Mouse (Mus musculus) left cerebral cortex, postnatal 36 days (tissue): ENCODE measurements at regions not wholly inside any gene's neighbourhood (a gene's known extent, or its start where the extent isn't known, plus 50 kb on each side); places are given as distances from the start of the nearest gene placed in this dataset.

ENCODE experiments used
- DNase-seq, 2 experiments: peaks; one replicate each; pipeline ENCODE4 v3.0.0; 2021 to 2022; ENCODE audit warnings: low spot score in 2 of 2, mixed read lengths in 1 of 2
- intact Hi-C: fragments of 180-260 bp; cut with DNase I; formaldehyde crosslinking; loops from one replicate; pipeline ENCODE4 v1.15.1; 2025

DNA sequence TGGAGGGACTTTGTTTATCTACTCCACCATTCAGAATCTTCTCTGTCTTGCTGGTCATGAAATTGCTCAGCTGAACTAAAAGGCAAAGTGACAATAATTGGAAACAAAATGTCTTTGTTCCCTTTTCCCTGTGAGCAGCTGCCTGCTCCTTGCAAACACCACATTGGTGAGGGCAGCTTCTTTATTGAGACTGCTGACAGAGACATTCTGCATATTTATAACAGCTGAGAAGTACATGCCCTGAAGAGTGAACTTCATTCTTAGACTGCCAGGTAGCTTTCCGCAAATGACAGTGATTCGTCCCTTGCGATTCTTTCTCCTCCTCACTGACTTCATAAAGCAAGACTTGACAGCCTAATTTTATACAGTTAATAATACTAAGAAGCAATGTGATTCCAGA, 237.0 kb downstream of the Cps1 start:
- no peak for DNase-seq

DNA sequence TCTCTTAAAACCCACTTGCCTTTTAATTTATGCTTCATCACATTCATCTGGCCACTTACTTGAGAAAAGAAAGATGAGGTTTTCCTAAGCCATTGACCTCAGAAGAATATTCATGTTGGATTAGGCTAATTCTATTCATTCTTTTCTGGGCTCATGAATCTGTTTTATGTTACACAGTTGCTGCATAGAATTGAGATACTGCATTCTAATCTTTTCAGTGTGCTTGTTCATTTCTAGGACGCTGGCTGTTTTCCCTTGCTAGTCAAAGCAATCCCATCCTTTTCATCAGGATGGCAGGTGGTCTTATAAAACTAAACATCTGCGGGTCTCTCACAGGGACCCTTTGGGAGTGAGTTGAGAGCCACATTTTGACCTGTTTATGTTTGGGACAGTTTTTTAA, 243.2 kb downstream of the Cps1 start:
- intact Hi-C loops: no loop called here
- DNase-seq: no peak

More for the DNA sequence above, 237.0 kb downstream of the Cps1 start:
- intact Hi-C loops: no loop called here

DNA sequence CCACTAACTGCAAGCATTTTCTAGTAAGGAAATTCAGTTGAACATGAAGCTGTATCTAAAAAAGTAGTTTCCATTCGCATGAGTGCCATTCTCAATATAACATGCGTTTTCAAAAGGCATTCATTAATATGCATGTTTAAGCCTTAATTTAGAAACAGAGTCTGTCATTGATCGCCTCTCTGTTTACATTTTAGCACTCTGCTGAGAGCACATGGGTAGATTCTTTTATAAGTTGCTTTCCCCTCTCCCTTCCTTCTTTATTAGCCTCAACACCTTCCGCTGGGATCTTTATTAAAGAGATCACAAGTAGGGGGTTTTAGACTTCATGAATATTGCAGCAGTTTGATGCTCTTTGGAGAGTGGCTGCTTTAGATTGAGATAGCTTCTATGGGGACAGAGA, 243.7 kb downstream of the Cps1 start:
- intact Hi-C loops: no loop called here
- no peak for DNase-seq

DNA sequence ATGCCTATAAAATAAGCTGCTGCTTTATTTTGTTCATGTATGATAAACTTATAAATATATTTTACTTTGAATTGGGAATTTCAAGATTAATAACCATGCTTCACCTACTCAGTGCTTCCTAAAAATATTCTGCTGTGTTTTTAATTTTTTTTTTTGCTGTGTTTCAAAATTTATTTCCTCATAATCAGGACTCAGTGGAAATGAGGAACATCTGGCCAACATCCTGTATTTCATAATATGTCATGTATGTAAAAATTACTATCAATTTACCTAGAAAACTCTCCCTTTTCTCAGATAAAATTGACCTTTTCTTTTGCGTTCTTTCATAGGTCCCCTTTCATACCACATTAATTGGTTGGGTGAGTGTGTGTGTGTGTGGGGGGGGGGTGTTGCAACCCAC, 259.5 kb downstream of the Cps1 start:
- intact Hi-C loops: no loop called here
- no peak for DNase-seq

DNA sequence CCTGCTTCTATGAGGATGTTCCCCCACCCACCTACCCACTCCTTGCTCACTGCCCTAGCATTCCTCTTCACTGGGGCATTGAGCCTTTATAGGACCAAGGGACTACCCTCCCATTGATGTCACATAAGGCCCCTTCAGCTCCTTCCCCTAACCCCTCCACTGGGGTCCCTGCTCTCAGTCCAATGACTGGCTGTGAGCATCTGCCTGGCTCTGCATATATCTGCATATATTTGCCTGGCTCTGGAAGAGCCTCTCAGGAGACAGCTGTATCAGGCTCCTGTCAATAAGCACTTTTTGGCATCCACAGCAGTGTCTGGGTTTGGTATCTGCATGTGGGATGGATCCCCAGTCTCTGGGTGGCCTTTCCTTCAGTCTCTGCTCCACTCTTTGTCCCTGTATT, 262.6 kb downstream of the Cps1 start:
- DNase-seq: no peak
- intact Hi-C loops: no loop called here

DNA sequence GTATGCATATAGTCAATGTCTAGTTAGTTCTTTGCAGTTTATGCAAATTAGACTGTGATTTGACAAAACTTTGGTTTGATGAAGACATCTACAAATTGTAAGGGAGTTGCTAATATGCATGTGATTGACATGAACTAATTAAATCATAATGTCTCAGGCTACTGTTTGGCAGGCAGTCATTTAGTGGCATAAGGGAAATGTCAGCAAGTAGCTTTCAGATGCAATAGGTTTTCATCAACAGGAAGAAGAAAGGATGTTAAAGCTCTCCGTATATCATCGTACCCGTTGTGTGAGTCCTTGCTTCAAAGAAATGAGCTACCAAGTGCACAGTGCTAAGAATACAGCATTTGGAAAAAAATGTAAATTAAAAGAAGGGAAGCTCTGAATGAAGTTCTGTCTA, 264.1 kb downstream of the Cps1 start:
- DNase-seq: no peak
- intact Hi-C loops: no loop called here

DNA sequence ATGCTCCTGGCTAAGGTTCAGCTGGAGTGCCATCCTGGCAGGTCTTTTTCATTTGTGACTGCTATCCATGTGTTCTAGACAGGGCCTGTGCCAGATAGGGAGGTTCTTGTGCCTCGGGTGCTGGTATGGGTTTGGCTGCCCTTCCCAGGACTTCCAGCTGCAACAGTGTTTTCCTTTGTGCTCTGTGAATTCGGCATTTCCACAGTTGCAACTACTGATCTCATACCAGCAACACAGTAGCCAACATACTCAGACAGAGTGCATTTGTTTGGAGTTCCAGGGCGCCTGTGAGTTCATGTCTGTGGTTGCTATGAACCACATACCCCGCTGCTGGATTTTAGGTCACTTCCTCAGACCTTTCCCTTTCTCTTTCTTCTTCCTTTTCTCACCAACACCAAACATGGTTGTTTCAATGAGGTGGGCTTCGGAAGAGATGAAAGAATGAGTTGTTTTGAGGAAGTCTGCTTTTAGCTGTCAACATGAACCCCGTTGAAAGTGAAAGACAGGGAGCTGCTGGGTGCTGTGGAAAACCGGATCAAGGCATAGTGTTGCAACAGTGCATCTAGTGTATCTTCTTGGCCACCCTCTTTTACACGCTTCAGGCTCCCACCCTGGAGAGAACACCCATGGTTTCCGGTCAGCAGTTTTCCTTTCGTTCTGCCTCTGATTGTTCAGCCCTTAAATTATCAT, 275.1 kb downstream of the Cps1 start:
- DNase-seq: no peak
- intact Hi-C loops: no loop called here

DNA sequence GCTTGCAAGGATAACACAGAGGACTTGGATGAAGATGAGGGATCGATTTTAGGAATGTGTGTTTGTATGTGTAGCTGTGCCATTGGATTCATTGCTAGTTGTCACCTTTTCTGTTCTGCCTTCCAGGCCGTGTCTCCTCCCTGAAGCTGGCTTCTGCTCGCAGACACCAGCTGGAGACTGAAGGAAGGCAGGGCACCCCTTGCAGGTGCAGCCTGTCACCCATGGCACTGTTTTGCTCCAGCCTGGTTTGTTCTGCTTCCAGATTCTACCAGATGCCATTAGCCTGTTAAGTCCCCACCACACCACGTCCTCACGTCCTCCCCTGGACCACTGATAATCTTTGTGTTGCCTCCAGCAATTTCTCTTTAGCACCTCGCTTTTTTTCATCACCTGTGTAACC, 286.7 kb downstream of the Cps1 start:
- no peak for DNase-seq
- intact Hi-C loops: no loop called here

DNA sequence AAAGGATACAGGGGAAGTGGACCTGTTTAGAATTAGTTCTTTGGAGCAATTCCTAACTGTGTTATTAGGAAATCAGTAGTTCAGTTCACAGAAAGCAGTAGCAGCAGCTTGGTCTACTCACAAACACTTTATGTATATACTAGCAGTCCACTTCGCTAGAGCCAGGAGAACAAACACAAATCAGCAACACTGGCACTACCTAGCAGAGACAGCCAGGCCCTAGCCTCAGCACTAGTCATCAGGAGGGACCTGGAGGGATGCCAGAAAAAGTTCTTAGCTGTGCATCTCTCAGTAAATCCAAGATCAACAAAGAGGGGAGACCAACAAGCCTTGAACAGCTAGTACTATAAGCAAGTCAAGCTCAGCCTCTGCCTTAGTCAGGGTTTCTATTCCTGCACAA, 294.4 kb downstream of the Cps1 start:
- intact Hi-C loops: no loop called here
- no peak for DNase-seq

DNA sequence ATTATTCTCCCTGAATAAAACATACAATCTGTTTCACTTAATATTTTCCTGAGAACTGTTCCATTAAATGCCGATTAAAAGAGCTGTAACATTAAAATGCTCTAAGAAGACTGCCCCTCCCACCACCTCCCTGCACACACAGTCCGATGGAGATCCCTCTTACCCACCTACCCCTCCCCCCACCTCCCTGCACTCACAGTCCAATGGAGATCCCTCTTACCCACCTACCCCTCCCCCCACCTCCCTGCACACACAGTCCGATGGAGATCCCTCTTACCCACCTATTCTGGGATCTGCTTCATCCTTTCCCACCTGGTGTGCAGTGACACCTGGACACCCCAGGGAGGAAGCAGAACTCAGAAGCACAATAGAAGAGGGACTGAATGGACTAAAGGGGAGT, 305.6 kb downstream of the Cps1 start:
- intact Hi-C loops: no loop called here

DNA sequence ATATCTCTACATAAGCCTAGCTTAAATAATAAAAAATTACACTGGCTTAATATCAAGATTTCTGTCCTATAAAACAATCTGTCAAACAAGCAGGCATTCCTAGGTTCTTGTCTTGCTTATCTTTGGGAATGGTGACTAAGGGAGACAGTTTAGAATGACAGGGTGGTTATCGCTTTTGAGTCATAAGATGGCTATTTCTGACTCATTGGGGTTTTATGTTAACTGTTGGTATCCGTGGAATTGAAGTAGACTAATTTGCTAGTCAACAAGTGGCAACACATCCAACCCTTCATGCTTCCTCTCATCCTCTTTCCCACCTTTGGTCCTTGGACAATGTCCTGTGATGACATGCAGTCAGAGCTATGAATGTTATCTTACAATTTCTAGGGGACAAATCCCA, 328.0 kb downstream of the Cps1 start:
- intact Hi-C loops: no loop called here

More for the DNA sequence above, 305.6 kb downstream of the Cps1 start:
- DNase-seq: no peak

DNA sequence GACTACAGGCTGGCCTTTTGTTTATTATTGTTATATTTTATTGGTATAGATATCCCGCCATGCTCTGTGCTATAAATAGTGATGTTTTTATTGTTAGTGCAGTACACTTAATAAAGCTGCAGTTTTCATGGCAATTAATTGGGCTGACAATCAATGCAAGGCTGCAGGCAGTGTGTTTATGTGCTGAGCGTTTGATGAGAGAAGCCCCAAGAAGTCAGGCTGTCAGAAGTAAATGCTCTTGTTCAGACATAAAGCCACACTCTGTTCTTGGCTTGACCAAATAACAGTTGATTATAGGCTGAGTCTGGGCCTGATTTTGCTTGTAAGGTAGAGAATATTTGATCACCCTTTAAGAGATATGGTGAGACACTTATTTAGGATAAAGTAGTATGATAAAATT, 341.4 kb downstream of the Cps1 start:
- intact Hi-C loops: no loop called here
- DNase-seq: no peak

More for the DNA sequence above, 328.0 kb downstream of the Cps1 start:
- DNase-seq: no peak

DNA sequence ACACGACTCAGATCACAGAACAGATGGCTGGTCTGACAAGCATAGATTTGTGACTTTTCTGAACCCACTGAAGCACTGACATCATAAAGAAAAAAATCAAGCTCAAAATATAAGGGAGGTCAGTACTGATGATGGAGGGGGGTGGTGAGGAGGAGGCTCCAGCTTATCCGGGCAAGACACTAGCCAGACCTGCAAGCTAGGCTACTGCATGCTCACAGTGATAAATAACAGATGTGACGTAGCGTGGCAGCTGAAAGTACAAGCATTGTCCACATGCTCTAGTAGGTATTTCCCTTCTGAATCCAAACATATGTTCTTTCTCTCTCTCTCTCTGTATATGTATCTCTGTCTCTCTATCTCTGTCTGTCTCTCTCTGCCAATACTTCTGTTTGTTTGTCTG, 342.7 kb downstream of the Cps1 start:
- DNase-seq: no peak
- intact Hi-C loops: no loop called here

DNA sequence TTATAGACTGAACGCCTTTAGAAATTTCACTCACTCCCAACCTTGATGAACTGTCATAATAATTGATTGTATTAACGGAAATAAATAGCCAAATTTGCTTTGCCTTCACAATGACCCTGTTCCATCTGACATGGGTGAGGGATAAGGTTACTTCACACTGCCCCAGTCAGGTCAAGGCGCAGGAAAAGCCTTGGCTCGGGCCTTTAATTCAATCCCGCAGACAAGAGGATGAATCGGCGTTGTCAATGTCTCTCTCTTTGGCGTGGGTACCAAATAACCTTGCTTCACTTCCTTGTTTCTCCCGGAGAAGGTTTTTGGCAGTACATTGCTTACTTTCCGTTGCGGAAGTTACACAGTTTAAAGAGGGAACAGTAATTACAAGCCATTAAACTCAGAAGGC, 354.2 kb downstream of the Cps1 start:
- no peak for DNase-seq
- intact Hi-C loops: no loop called here

DNA sequence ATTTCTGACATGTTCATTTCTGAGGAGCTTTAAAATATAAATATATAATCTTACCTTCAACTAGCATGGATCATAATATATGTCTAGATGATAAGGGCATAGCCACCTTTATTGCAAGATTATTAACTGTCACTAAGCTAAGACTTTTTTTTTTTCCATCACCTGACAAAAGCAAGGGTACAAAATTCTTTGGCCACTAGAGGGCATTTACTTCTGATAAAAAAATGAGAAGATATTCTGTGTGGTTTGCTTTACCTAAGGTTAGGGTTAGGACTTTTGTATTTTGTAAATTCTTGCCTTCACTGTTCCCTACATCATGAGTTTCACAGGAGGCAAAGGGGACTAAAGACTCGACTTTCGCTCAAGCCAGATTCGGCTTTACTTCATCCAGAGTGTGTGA, 355.1 kb downstream of the Cps1 start:
- no peak for DNase-seq
- intact Hi-C loops: no loop called here

DNA sequence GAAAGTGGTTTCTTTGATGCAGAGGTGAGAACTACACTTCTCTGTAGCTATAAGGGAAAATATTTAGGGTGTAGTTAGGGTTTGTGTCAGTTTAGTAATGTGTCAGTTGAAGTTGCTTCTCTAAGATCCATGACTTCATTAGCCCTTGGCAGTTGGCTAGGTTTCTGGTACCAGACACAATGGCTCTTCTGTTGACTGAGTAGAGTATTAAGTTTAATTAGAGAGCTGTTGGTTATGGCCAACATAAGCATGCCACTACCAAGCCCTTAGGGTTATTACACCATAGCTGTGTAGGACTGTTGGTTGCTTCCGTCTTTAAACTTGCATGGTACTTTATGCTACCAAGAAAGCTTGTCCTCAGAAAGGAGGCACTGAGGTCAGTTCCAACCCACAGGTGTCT, 359.1 kb downstream of the Cps1 start:
- intact Hi-C loops: no loop called here

DNA sequence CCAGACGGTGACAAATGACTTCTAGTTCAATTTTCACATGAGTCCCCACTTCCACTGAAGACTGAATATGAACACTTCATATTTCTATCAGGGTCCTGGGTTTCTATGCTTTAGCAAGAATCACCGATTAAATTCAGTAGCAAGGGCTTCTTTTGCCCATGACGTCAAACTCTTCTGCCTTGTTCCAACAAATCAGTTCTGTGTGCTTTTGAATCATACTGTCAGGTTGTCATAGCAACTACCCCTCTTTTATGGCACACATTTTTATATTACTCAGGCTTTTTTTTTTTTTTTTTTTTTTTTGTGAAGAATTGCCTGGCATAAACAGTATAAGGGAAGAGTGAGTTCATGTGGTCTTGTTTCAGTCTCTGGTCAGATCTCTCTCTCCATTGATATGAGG, 381.3 kb downstream of the Cps1 start:
- DNase-seq: no peak
- intact Hi-C loops: no loop called here

More for the DNA sequence above, 359.1 kb downstream of the Cps1 start:
- no peak for DNase-seq

DNA sequence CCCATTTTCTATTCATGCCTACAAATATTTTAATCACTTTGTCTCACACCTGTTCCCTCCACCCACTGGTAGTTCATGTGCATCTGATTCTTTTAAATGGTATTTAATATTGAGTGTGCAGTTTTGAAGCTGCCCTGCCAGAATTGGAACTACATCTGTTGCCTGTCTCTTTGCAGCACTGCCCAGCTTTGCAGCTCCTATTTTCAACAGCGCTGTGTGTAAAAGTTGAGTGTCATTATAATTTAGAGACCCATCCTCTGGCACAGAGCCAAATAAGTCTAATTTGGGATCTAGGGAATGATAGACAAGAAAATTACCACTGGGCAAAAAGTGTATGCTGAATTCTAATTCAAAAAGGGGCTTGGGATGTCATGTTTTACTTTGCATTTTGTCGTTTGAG, 382.9 kb downstream of the Cps1 start:
- intact Hi-C loops: no loop called here

DNA sequence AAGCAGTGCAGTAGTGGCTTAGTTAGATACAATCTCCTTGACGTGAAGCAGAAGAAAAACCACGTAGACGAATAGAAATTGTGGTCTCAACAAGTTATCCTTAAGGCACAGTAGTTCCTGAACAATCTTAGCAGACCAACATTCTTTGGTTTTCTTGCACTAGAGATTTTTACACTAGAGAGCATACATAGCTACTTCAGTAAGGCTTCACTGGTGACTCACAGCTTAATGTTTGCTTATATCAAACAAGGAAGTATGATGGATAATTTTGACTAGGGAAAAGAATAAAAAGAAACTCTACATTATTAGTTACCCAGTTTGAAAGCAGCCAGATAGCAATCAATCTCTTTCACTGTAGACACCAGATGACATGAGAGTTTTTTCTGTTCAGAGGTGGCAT, 395.5 kb downstream of the Cps1 start:
- no peak for DNase-seq
- intact Hi-C loops: no loop called here

More for the DNA sequence above, 382.9 kb downstream of the Cps1 start:
- no peak for DNase-seq

DNA sequence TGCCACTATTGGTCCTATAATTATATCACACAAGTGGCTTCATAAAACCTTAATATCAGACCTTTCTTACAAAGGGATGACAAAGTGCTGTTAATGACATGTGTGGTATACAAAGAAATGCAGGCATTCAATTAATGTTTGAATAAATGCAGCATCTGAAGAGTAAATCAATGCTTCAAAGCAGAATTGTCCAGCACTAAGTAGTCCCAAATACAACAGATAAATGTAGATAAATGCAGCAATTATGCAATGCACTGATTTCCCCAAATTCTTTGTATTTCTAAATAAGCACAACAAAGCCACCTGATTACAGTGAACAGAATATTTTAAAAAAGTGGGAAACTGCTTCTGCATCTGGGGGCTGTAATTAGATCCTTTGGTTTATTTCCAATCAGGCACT, 435.9 kb downstream of the Cps1 start:
- no peak for DNase-seq
- intact Hi-C loops: loop anchor here (5.0 kb wide), 1 partner anchor 1579 kb away; no protein-coding TSS in a partner anchor

DNA sequence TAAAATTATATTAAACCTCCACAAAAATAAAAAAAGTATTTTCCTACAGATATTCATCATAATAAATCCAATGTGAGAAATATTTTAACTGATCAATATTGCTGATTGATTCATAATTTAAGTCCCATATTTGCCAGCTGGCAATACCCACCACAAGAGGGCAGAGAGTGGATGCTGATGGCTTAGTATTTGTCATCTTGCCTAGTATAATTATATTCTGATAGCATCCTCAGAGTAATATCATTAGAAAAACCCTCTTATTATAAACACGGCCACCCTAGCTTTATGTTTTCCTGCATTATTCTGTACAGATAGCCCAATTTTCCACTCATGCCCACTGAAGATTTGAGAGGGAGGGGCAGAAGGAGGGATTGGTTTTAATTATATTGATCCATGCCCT, 436.4 kb downstream of the Cps1 start:
- intact Hi-C loops: loop anchor here (5.0 kb wide), 1 partner anchor 1578 kb away; no protein-coding TSS in a partner anchor
- DNase-seq: no peak

DNA sequence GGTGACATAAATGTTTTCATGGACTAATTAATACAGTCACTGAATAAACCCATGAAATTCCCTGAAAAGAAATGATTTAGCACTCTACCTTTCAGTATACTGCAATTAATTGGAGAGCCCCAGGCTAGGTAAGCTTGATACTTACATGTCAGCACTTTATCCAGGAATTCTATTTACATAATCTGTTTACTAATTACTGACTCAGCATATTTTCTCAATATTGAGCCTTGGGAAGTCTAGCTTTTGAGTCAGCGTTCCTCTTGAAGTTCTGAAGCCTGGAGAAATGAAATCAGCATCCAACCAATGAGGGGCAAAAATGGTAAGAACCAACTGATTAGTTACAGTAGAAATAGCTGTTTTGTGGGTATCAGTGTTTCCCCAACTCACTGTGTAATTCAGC, 448.8 kb downstream of the Cps1 start:
- DNase-seq: no peak
- intact Hi-C loops: no loop called here
